Mouse (Mus musculus) hindbrain, postnatal 0 days (tissue): ENCODE data around the gene Nrxn1. TPM values are rescaled to one million over a fixed set of nuclear protein-coding genes. Genes with fewer than 3 reads are reported as not detected.

Experiments
- ATAC-seq: fragments of 200-750 bp; cut with Nextera tagmentation; 2 replicates; pipeline ENCODE4 v1.8.0; 2017; ENCODE audit warnings: mild to moderate bottlenecking, moderate TSS enrichment, moderate library complexity
- DNase-seq: peaks from one replicate; pipeline ENCODE4 v3.0.0-alpha.2; 2015; ENCODE audit warnings: low spot score
- H3K27ac ChIP-seq: fragments of 300-500 bp; sonication (generic); 2 replicates; pipeline ENCODE4 v1.5.1; 2014; ENCODE audit warnings: mild to moderate bottlenecking
- H3K27me3 ChIP-seq: fragments of 300-500 bp; sonication (generic); 2 replicates; pipeline ENCODE4 v1.6.1; 2014; ENCODE audit warnings: low read length, mixed read lengths; ENCODE audit not compliant: insufficient read depth
- H3K36me3 ChIP-seq: fragments of 300-500 bp; sonication (generic); 2 replicates; pipeline ENCODE4 v1.6.1; 2014; ENCODE audit warnings: low read length, mixed read lengths; ENCODE audit not compliant: insufficient read depth
- H3K4me1 ChIP-seq: fragments of 300-500 bp; sonication (generic); 2 replicates; pipeline ENCODE4 v1.6.1; 2014; ENCODE audit warnings: antibody characterized with exemption, low read length, mixed read lengths; ENCODE audit not compliant: insufficient read depth
- H3K4me2 ChIP-seq: fragments of 300-500 bp; sonication (generic); 2 replicates; pipeline ENCODE4 v1.6.1; 2014; ENCODE audit warnings: low read depth, mild to moderate bottlenecking, low read length, moderate library complexity, mixed read lengths
- H3K4me3 ChIP-seq: fragments of 300-500 bp; sonication (generic); 2 replicates; pipeline ENCODE4 v1.5.1; 2014; ENCODE audit warnings: low read length
- H3K9ac ChIP-seq: fragments of 300-500 bp; sonication (generic); replicated peaks from 2 replicates; pipeline ENCODE4 v1.6.1; 2014; ENCODE audit warnings: mild to moderate bottlenecking, low read length, moderate library complexity, mixed read lengths
- H3K9me3 ChIP-seq: fragments of 300-500 bp; sonication (generic); 2 replicates; pipeline ENCODE4 v1.6.1; 2016; ENCODE audit warnings: low read length, mixed read lengths
- CTCF ChIP-seq: IDR thresholded peaks from 2 replicates; pipeline ENCODE4 v1.5.1; 2016; ENCODE audit warnings: antibody characterized with exemption, control low read depth, low read depth
- WGBS: fragments of 180-500 bp; shearing (Covaris S2); extraction: QIAGEN DNeasy Blood & Tissue Kit; methylation state at CpG from one replicate; pipeline ENCODE4 v1.1.7; 2014; 5-methylcytosine and 5-hydroxymethylcytosine counted together
- polyA plus RNA-seq: library from polyadenylated mRNA; unstranded; fragments of >200 nt; fragmentation: Nextera tagmentation; extraction: Ambion mirVana; gene quantifications from 2 replicates; pipeline ENCODE4 v1.2.1, GENCODE M21; 2015
- total RNA-seq: library from RNA; depleted of rRNA; stranded (reverse); fragments of >200 nt; gene quantifications from 2 replicates; pipeline ENCODE4 v1.2.3, GENCODE M21; 2014

The Nrxn1 gene
- total and polyA plus RNA-seq, 2 experiments from 2014 or later, result 217 to 487 TPM

- H3K4me2 ChIP-seq, result no peak overlapping the region
- no peaks in the 10 kb centered on the region for H3K4me1 ChIP-seq
- WGBS, result 90% methylated on average over 2 of the region's 2 CpGs
- no peak for TF ChIP-seq CTCF
- H3K9me3 ChIP-seq, result no peaks in the 10 kb centered on the region
- no peak for ATAC-seq
- no peak overlapping the region for H3K27ac ChIP-seq
- H3K9ac ChIP-seq, result no peak overlapping the region
- H3K27me3 ChIP-seq, result no peaks in the 10 kb centered on the region
- no peaks in the 10 kb centered on the region for H3K36me3 ChIP-seq
- no peak for DNase-seq
- H3K4me3 ChIP-seq, result no peak overlapping the region
Measured at GRCm38 (mm10) chr17:90797659-90798288, 295.1 kb downstream of the Nrxn1 start.

DNA sequence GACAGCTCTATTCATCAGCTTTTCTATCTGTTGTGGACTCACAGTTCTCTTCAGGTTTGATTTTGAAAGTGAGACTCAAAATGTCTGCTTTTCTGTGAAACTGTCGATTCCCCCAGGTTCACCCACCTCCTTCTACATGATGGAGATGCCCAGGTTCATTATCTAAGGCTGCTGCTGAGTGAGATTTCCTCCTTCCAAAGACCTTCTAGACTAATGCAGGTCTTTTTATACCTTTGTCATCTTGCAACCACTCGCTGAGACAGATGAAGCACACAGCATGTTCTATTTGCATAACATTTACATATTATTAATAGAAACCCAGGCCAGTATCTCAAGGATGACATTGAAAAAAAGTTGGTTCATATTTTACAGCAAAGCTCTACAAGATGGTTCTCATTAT is 295.9 kb downstream of the Nrxn1 start:
- Histone ChIP-seq H3K36me3 (no peaks in the 10 kb centered on the region), H3K27ac (no peak overlapping the region), H3K4me2 (no peak overlapping the region), H3K27me3 (no peaks in the 10 kb centered on the region), H3K4me3 (no peak overlapping the region), H3K9ac (no peak overlapping the region), H3K9me3 (no peaks in the 10 kb centered on the region), H3K4me1 (no peaks in the 10 kb centered on the region)
- ATAC-seq, result no peak
- DNase-seq, result no peak
- WGBS, result 48% methylated on average over 2 of the region's 2 CpGs
- no peak for TF ChIP-seq CTCF

DNA sequence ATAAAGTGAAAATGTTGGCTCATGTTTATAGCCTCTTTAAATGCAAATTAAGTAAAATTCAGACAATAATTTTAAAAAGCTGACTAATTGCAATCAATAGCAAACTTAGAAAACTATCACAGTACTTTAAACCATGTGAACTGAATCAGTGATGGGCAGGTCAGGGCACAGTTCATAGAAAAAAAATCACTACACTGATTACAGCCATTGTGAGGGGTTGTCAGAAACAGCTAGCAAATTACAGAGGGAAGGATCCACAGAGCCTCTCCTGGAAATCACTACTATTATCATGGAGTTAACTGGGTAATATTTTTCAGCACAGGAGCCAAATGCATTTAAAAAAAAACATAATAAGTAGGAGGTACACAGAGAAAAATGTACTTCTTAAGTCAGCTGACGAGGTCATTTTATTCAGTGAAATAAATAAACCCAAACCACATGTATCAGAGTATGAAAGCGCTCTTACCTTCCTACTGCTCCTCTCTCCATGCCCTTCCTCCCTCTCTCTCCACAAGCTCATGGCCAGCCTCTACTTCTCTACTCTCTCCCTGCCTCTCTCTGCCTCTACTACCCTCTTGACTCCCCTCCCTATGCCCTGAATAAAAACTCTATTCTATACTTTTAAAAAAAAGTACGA is 304.3 kb downstream of the Nrxn1 start:
- H3K27ac ChIP-seq, result no peak overlapping the region
- ATAC-seq, result no peak
- H3K4me3 ChIP-seq, result no peak overlapping the region
- no peaks in the 10 kb centered on the region for H3K27me3 ChIP-seq
- WGBS, result 84% methylated on average over 3 of the region's 3 CpGs
- no peaks in the 10 kb centered on the region for H3K9me3 ChIP-seq
- TF ChIP-seq CTCF, result no peak
- no peak overlapping the region for H3K4me2 ChIP-seq
- no peaks in the 10 kb centered on the region for H3K36me3 ChIP-seq
- no peak overlapping the region for H3K9ac ChIP-seq
- DNase-seq, result no peak
- no peaks in the 10 kb centered on the region for H3K4me1 ChIP-seq

- Histone ChIP-seq H3K4me1 (no peaks in the 10 kb centered on the region), H3K4me3 (no peak overlapping the region), H3K27ac (no peak overlapping the region), H3K9me3 (no peaks in the 10 kb centered on the region), H3K36me3 (no peaks in the 10 kb centered on the region), H3K4me2 (no peak overlapping the region), H3K27me3 (no peaks in the 10 kb centered on the region), H3K9ac (no peak overlapping the region)
- WGBS, result 13% methylated on average over 1 of the region's 1 CpGs
- DNase-seq (no peak), ATAC-seq (no peak)
- TF ChIP-seq CTCF, result no peak
Measured at GRCm38 (mm10) chr17:90788040-90788439, 304.8 kb downstream of the Nrxn1 start.

DNA sequence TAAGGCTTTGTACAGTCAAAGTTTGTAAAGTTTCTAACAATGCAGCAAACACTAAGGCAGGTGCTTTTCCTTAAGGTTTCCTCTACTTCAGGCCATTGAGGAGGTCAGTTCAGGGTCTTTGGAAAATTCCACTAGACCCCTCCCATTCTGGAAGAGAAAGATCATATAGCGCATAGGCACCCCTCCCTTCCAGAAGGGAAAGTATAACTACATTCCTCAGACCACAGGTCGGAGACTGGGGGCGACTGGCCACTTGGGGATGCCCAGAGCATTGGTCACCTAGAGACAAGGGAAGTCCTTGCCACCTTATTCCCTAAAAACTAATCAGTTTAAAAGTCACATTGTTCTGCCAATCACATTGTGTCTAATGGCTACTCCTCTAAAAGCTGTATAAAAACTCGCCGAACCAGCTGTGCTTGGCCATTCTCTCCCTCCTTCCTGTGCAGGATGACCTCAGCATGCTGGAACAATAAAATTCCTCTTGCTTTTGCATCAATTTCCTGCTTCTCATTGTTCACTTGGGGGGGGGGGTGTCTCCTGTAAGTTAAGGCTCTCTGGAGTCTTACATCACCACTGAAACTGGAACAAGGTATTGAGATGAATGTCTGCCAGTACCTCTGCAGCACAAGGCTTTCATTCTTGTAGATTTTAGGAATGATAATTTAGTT is 305.6 kb downstream of the Nrxn1 start:
- no peak for ATAC-seq
- Histone ChIP-seq H3K4me3 (no peak overlapping the region), H3K4me1 (no peaks in the 10 kb centered on the region), H3K27ac (no peak overlapping the region), H3K27me3 (no peaks in the 10 kb centered on the region), H3K9ac (no peak overlapping the region), H3K36me3 (no peaks in the 10 kb centered on the region), H3K4me2 (no peak overlapping the region), H3K9me3 (no peaks in the 10 kb centered on the region)
- 82% methylated on average over 5 of the region's 5 CpGs for WGBS
- no peak for TF ChIP-seq CTCF
- no peak for DNase-seq

DNA sequence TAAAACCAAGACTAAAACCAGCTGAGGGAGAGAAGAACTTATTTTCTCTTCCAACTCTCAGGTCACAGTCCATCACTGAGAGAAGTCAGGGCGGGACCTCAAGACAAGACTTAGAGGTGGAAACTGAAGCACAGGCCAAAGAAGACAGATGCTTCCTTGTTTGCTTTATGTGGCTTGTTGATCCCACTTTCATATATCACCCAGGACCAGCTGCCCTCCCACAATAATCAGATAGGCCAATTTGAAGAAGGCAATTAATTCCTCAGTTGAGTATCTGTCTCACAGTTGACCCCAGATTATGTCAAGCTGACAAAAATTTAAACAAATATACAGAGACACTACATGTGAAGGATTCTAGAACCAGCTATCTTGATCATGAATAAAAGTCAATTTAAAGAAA is 312.4 kb downstream of the Nrxn1 start:
- WGBS, result 86% methylated on average over 1 of the region's 1 CpGs
- H3K4me3 ChIP-seq, result no peak overlapping the region
- H3K9me3 ChIP-seq, result no peaks in the 10 kb centered on the region
- H3K27ac ChIP-seq, result no peak overlapping the region
- no peaks in the 10 kb centered on the region for H3K4me1 ChIP-seq
- no peaks in the 10 kb centered on the region for H3K27me3 ChIP-seq
- no peak overlapping the region for H3K9ac ChIP-seq
- TF ChIP-seq CTCF, result no peak
- no peak for ATAC-seq
- H3K36me3 ChIP-seq, result no peaks in the 10 kb centered on the region
- no peak overlapping the region for H3K4me2 ChIP-seq
- no peak for DNase-seq

DNA sequence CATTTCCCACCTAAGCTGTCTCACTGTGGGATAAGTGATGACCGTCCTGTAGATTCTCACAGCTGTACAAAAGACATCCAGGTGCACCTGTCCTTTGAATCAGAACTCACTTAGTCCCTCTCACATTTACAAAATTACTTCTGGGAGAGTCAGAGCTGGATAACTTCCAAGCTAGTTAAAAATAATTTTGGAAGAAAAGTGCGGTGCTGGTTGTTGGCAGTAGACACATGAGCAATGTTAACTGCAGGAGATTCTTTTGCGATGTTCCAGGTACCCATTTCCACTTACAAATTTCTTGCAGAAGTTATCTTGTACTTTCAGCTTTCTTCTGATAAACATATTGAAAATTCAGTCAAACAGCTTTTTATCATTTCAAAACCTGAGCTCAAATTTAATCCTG is 317.5 kb downstream of the Nrxn1 start:
- Histone ChIP-seq H3K9ac (no peak overlapping the region), H3K27ac (no peak overlapping the region), H3K4me1 (no peaks in the 10 kb centered on the region), H3K9me3 (no peaks in the 10 kb centered on the region), H3K4me3 (no peak overlapping the region), H3K27me3 (no peaks in the 10 kb centered on the region), H3K4me2 (no peak overlapping the region), H3K36me3 (no peaks in the 10 kb centered on the region)
- DNase-seq, result no peak
- no peak for TF ChIP-seq CTCF
- no peak for ATAC-seq
- WGBS, result 74% methylated on average over 3 of the region's 3 CpGs
